Mouse (Mus musculus) CH12.LX (cell line): ENCODE results near the gene Chst11. TPM values are rescaled to one million over a fixed set of nuclear protein-coding genes. Genes with fewer than 3 reads are reported as not detected.

ENCODE experiments used
- DNase-seq: peaks from one replicate; pipeline ENCODE4 v3.0.0-alpha.2; 2013; ENCODE audit errors: extremely low read depth
- H3K27ac ChIP-seq: 2 replicates; pipeline ENCODE4 v1.5.1; 2012; ENCODE audit warnings: low read depth, mild to moderate bottlenecking, control low read depth, moderate library complexity; ENCODE audit not compliant: insufficient read depth
- H3K27me3 ChIP-seq: replicated peaks from 2 replicates; pipeline ENCODE3; 2012; ENCODE audit warnings: inconsistent platforms
- H3K36me3 ChIP-seq, 2 experiments: replicated peaks in 1 of 2; 2 replicates each; pipeline versions ENCODE3 to v1.6.1; 2012; ENCODE audit warnings: inconsistent platforms in 1 of 2, low read length in 1 of 2, mild to moderate bottlenecking in 1 of 2, mixed read lengths in 1 of 2, moderate library complexity in 1 of 2; ENCODE audit not compliant: control insufficient read depth in 1 of 2, insufficient read depth in 1 of 2
- H3K4me1 ChIP-seq, 2 experiments: 2 replicates each; pipeline ENCODE4 v1.6.1; 2012; ENCODE audit warnings: inconsistent platforms in 1 of 2, moderate library complexity in 1 of 2; ENCODE audit not compliant: insufficient read depth in 2 of 2, control insufficient read depth in 1 of 2
- H3K4me2 ChIP-seq: 2 replicates; pipeline ENCODE4 v1.6.1; 2012; ENCODE audit warnings: low read depth, mild to moderate bottlenecking, control low read depth; ENCODE audit not compliant: poor library complexity, insufficient read depth, severe bottlenecking
- H3K4me3 ChIP-seq, 3 experiments: fragments of 150-350 bp in 1 of 3; sonication (generic) in 1 of 3; replicated peaks in 1 of 3; 2 replicates each; pipeline versions ENCODE3 to v1.5.1; 2011 to 2012; ENCODE audit warnings: low read depth in 2 of 3, low read length in 2 of 3, mild to moderate bottlenecking in 2 of 3, moderate library complexity in 2 of 3, control low read depth in 1 of 3, improper control_type of control experiment in 1 of 3, inconsistent platforms in 1 of 3, mixed read lengths in 1 of 3; ENCODE audit not compliant: poor library complexity in 1 of 3
- H3K79me2 ChIP-seq: replicated peaks from 2 replicates; pipeline ENCODE4 v1.6.1; 2012; ENCODE audit warnings: mild to moderate bottlenecking, moderate library complexity; ENCODE audit not compliant: control insufficient read depth, poor library complexity, insufficient read depth, severe bottlenecking; ENCODE audit errors: extremely low read depth
- H3K9ac ChIP-seq: 2 replicates; pipeline ENCODE4 v1.6.1; 2012; ENCODE audit warnings: low read depth, mild to moderate bottlenecking, control low read depth, moderate library complexity; ENCODE audit not compliant: insufficient read depth
- H3K9me3 ChIP-seq: replicated peaks from 2 replicates; pipeline ENCODE3; 2012; ENCODE audit warnings: low read length, inconsistent platforms, mixed read lengths
- CTCF ChIP-seq, 2 experiments: IDR thresholded peaks in 1 of 2; conservative IDR thresholded peaks in 1 of 2; 2 replicates each; pipeline ENCODE4 v1.5.1; 2011 to 2012; ENCODE audit warnings: low read depth in 2 of 2, low read length in 2 of 2, improper control_type of control experiment in 1 of 2, inconsistent platforms in 1 of 2, mild to moderate bottlenecking in 1 of 2, moderate library complexity in 1 of 2
- E2F4 ChIP-seq: IDR thresholded peaks from 2 replicates; pipeline ENCODE4 v1.6.1; 2011; ENCODE audit warnings: low read depth, low read length, improper control_type of control experiment; ENCODE audit not compliant: insufficient replicate concordance
- ETS1 ChIP-seq: conservative IDR thresholded peaks from 2 replicates; pipeline ENCODE4 v1.6.1; 2012; ENCODE audit warnings: low read depth, mild to moderate bottlenecking, inconsistent platforms, low read length, improper control_type of control experiment, moderate library complexity
- HCFC1 ChIP-seq: IDR thresholded peaks from 2 replicates; pipeline ENCODE4 v1.6.1; 2012; ENCODE audit warnings: low read depth, mild to moderate bottlenecking, inconsistent platforms, low read length, improper control_type of control experiment
- JUN ChIP-seq: IDR thresholded peaks from 2 replicates; pipeline ENCODE4 v1.6.1; 2011; ENCODE audit warnings: low read depth, mild to moderate bottlenecking, low read length, improper control_type of control experiment, moderate library complexity; ENCODE audit not compliant: insufficient read depth
- JUND ChIP-seq: conservative IDR thresholded peaks from 2 replicates; pipeline ENCODE4 v1.6.1; 2011; ENCODE audit warnings: low read depth, low read length, improper control_type of control experiment
- MXI1 ChIP-seq: IDR thresholded peaks from 2 replicates; pipeline ENCODE4 v1.6.1; 2011; ENCODE audit warnings: mild to moderate bottlenecking, low read depth, low read length, improper control_type of control experiment
- NELFE ChIP-seq: IDR thresholded peaks from 2 replicates; pipeline ENCODE4 v1.6.1; 2011; ENCODE audit warnings: low read depth, low read length, improper control_type of control experiment
- PAX5 ChIP-seq: IDR thresholded peaks from 2 replicates; pipeline ENCODE4 v1.6.1; 2012; ENCODE audit warnings: low read length, inconsistent platforms, mixed read lengths
- POLR2A ChIP-seq: IDR thresholded peaks from 2 replicates; pipeline ENCODE4 v1.6.1; 2011; ENCODE audit warnings: low read depth, mild to moderate bottlenecking, improper control_type of control experiment, low read length
- RAD21 ChIP-seq: IDR thresholded peaks from 2 replicates; pipeline ENCODE4 v1.6.1; 2011; ENCODE audit warnings: low read depth, mild to moderate bottlenecking, low read length, improper control_type of control experiment, moderate library complexity
- SMC3 ChIP-seq: IDR thresholded peaks from 2 replicates; pipeline ENCODE4 v1.6.1; 2011; ENCODE audit warnings: low read depth, low read length, improper control_type of control experiment
- TCF12 ChIP-seq: IDR thresholded peaks from 2 replicates; pipeline ENCODE4 v1.6.1; 2014; ENCODE audit warnings: low read depth, mild to moderate bottlenecking, inconsistent platforms, low read length, improper control_type of control experiment
- UBTF ChIP-seq: IDR thresholded peaks from 2 replicates; pipeline ENCODE4 v1.6.1; 2012; ENCODE audit warnings: low read depth, mild to moderate bottlenecking, inconsistent platforms, low read length, improper control_type of control experiment, moderate library complexity
- USF2 ChIP-seq: conservative IDR thresholded peaks from 2 replicates; pipeline ENCODE4 v1.6.1; 2011; ENCODE audit warnings: low read depth, low read length, improper control_type of control experiment
- ZC3H11A ChIP-seq: IDR thresholded peaks from 2 replicates; pipeline ENCODE4 v1.6.1; 2012; ENCODE audit warnings: low read depth, mild to moderate bottlenecking, inconsistent platforms, low read length, improper control_type of control experiment
- ZKSCAN1 ChIP-seq: IDR thresholded peaks from 2 replicates; pipeline ENCODE4 v1.6.1; 2012; ENCODE audit warnings: low read depth, inconsistent platforms, low read length, improper control_type of control experiment, borderline replicate concordance
- dilution Hi-C: fragments of 300-500 bp; cut with MboI; formaldehyde crosslinking; loops from 2 replicates; pipeline ENCODE4 v1.14.3; 2020; ENCODE audit warnings: low sequenced_read_pairs; ENCODE audit not compliant: extremely low pct_unique_long_range_greater_than_20kb, extremely low pct_ligation_motif_present
- in situ Hi-C: fragments of 300-500 bp; cut with MboI; formaldehyde crosslinking; loops from 3 replicates; pipeline ENCODE4 v1.14.3; 2019; ENCODE audit warnings: low sequenced_read_pairs, low pct_ligation_motif_present, low pct_unique_long_range_greater_than_20kb, mixed read lengths
- polyA plus RNA-seq: library from polyadenylated mRNA; unstranded; fragments of >175 nt; gene quantifications from 2 replicates; pipeline ENCODE4 v1.2.1, GENCODE M21; 2012; ENCODE audit warnings: low read depth; ENCODE audit not compliant: insufficient read length
- total RNA-seq, 2 experiments: library from RNA; depleted of rRNA; stranded (reverse); fragments of 300-350 nt in 1 of 2; fragments of >200 nt in 1 of 2; gene quantifications; 2 replicates each; pipeline ENCODE4 v1.2.3; 2012 to 2014

Chst11 gene
- total and polyA plus RNA-seq, 3 experiments: 3.6 to 5.3 (median 4.5) TPM

DNA sequence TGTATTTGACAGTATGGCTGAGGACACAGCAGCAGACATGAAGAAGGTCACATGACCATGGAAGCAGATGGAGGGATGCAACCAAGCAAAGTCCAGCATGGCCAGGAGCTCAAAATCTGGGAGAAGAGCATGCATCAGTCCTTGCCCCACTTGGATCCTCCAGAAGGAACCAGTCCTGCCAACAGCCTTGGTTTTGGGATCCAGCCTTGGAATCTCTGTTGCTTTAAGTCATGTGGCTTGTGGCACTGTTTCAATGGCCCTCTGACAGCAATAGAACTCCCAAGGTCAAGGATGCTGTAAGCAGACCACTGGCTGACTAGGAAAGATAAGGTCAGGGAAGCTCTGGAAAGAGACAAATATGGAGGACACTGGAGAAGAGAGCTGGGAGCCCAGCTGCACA lies 26.0 kb upstream of the Chst11 start:
- Histone ChIP-seq H3K27me3 (no peaks in the 10 kb centered on the region), H3K79me2 (no peaks in the 10 kb centered on the region), H3K4me3 (no peak overlapping the region), H3K9ac (no peak overlapping the region), H3K4me1 (peaks cover 11 to 57% of the 10 kb centered on the region in 2 experiments), H3K9me3 (no peaks in the 10 kb centered on the region), H3K4me2 (no peak overlapping the region), H3K36me3 (no peaks in the 10 kb centered on the region), H3K27ac (no peak overlapping the region)
- dilution Hi-C loops (no loop called here), in situ Hi-C loops (no loop called here)
- no peak for TF ChIP-seq ETS1
- no peak for TF ChIP-seq NELFE
- no peak for TF ChIP-seq UBTF
- no peak for TF ChIP-seq ZC3H11A
- no peak for TF ChIP-seq HCFC1
- no peak for TF ChIP-seq RAD21
- TF ChIP-seq USF2: no peak
- TF ChIP-seq ZKSCAN1: no peak
- TF ChIP-seq TCF12: no peak
- no peak for TF ChIP-seq PAX5
- TF ChIP-seq MXI1: no peak
- no peak for TF ChIP-seq POLR2A
- DNase-seq: no peak

DNA sequence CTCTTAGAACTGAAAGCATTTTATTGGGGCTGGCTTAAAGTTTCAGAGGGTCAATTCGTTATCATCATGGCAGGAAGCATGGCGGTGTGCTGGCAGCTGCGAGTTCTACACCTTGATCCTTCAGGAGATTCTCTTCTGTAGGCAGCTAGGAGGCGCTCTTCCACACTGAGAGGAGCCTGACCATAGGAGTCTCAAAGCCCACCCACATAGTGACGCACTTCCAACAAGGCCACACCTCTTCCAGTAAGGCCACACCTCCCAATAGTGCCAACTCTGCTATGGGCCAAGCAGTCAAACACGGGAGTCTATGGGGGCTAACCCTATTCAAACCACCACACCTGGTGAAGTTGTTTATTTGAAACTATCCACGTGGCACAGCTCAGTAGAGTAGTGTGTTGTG lies 24.0 kb upstream of the Chst11 start:
- Histone ChIP-seq H3K4me2 (no peak overlapping the region), H3K4me1 (peaks cover 20 to 69% of the 10 kb centered on the region in 2 experiments), H3K36me3 (no peaks in the 10 kb centered on the region), H3K9me3 (no peaks in the 10 kb centered on the region), H3K9ac (no peak overlapping the region), H3K27ac (no peak overlapping the region), H3K4me3 (no peak overlapping the region), H3K79me2 (no peaks in the 10 kb centered on the region), H3K27me3 (no peaks in the 10 kb centered on the region)
- dilution Hi-C loops: no loop called here
- TF ChIP-seq SMC3: peak; percentile 63
- no peak for TF ChIP-seq NELFE
- peak in 1 of 2 experiments; percentile 68; a peak in 2 of 4 replicates for TF ChIP-seq CTCF (conservative IDR thresholded peaks at IDR 0.05 in 1 of 2, IDR thresholded peaks at IDR 0.05 in 1 of 2; ENCODE audit: low read depth in 2 of 2, low read length in 2 of 2)
- TF ChIP-seq E2F4: no peak
- TF ChIP-seq JUND: no peak
- TF ChIP-seq RAD21: peak; percentile 65
- no peak for TF ChIP-seq JUN
- peak; percentile 66 for DNase-seq
- in situ Hi-C loops: no loop called here
